Mouse (Mus musculus) T-helper 1 cell (primary cell): ENCODE results near the gene Zfp580.

Experiments
- in situ Hi-C: fragments of 300-600 bp; cut with MboI, MseI; formaldehyde crosslinking; loops from one replicate; pipeline ENCODE4 v1.15.1; 2025; ENCODE audit warnings: high pct_unique_total_duplicates

The Zfp580 gene

GRCm38 (mm10) chr7:5062360-5063001, 11.1 kb downstream of the Zfp580 start:
- in situ Hi-C loops = loop anchor here (10.0 to 25.0 kb wide), 2 partner anchors 918 to 1425 kb away; partner anchors contain the start of genes Cnot3, Prpf31 and Tfpt

- in situ Hi-C loops = loop anchor here (10.0 to 25.0 kb wide), 2 partner anchors 920 to 1428 kb away; partner anchors contain the start of genes Cnot3, Prpf31 and Tfpt
Observed at GRCm38 (mm10) chr7:5064886-5065285, 13.5 kb downstream of the Zfp580 start.

- in situ Hi-C loops = loop anchor here (25.0 kb wide), 1 partner anchor 1436 kb away; the partner anchor contains the start of genes Cnot3, Prpf31 and Tfpt
Observed at GRCm38 (mm10) chr7:5073586-5073985, 22.2 kb downstream of the Zfp580 start.

- in situ Hi-C loops = loop anchor here (25.0 kb wide), 3 partner anchors 1087 to 1438 kb away; partner anchors contain the start of genes Cnot3, Prpf31, Smim17 and Tfpt
Observed at GRCm38 (mm10) chr7:5074984-5075383, 23.6 kb downstream of the Zfp580 start.

GRCm38 (mm10) chr7:5076931-5077330, 25.6 kb downstream of the Zfp580 start:
- in situ Hi-C loops = loop anchor here (25.0 kb wide), 2 partner anchors 1085 to 1310 kb away; partner anchors contain the start of genes Smim17, Zfp28, Zfp444 and Zfp787

GRCm38 (mm10) chr7:5079365-5080009, 28.1 kb downstream of the Zfp580 start:
- in situ Hi-C loops = loop anchor here (25.0 kb wide), 2 partner anchors 1083 to 1308 kb away; partner anchors contain the start of genes Smim17, Zfp28, Zfp444 and Zfp787

- in situ Hi-C loops = loop anchor here (25.0 kb wide), 2 partner anchors 1082 to 1307 kb away; partner anchors contain the start of genes Smim17, Zfp28, Zfp444 and Zfp787
Observed at GRCm38 (mm10) chr7:5080010-5080751, 28.8 kb downstream of the Zfp580 start, which contains the start of gene Epn1. TSS of gene Epn1 (plus strand) at chr7:5080235.

GRCm38 (mm10) chr7:5080815-5081214, 29.5 kb downstream of the Zfp580 start:
- in situ Hi-C loops = loop anchor here (25.0 kb wide), 2 partner anchors 1081 to 1306 kb away; partner anchors contain the start of genes Smim17, Zfp28, Zfp444 and Zfp787

- in situ Hi-C loops = loop anchor here (25.0 kb wide), 2 partner anchors 1081 to 1306 kb away; partner anchors contain the start of genes Smim17, Zfp28, Zfp444 and Zfp787
Observed at GRCm38 (mm10) chr7:5081241-5081640, 29.9 kb downstream of the Zfp580 start.

GRCm38 (mm10) chr7:5081939-5082338, 30.6 kb downstream of the Zfp580 start:
- in situ Hi-C loops = loop anchor here (25.0 kb wide), 2 partner anchors 1080 to 1305 kb away; partner anchors contain the start of genes Smim17, Zfp28, Zfp444 and Zfp787

GRCm38 (mm10) chr7:5083325-5084105, 32.2 kb downstream of the Zfp580 start:
- in situ Hi-C loops = loop anchor here (25.0 kb wide), 2 partner anchors 1079 to 1304 kb away; partner anchors contain the start of genes Smim17, Zfp28, Zfp444 and Zfp787

GRCm38 (mm10) chr7:5085512-5085911, 34.2 kb downstream of the Zfp580 start:
- in situ Hi-C loops = loop anchor here (25.0 kb wide), 2 partner anchors 1077 to 1302 kb away; partner anchors contain the start of genes Smim17, Zfp28, Zfp444 and Zfp787

GRCm38 (mm10) chr7:5086921-5087440, 35.6 kb downstream of the Zfp580 start:
- in situ Hi-C loops = loop anchor here (25.0 kb wide), 2 partner anchors 1075 to 1300 kb away; partner anchors contain the start of genes Smim17, Zfp28, Zfp444 and Zfp787

- in situ Hi-C loops = loop anchor here (25.0 kb wide), 2 partner anchors 1074 to 1299 kb away; partner anchors contain the start of genes Smim17, Zfp28, Zfp444 and Zfp787
Observed at GRCm38 (mm10) chr7:5087886-5088285, 36.5 kb downstream of the Zfp580 start.

- in situ Hi-C loops = loop anchor here (25.0 kb wide), 2 partner anchors 1072 to 1297 kb away; partner anchors contain the start of genes Smim17, Zfp28, Zfp444 and Zfp787
Observed at GRCm38 (mm10) chr7:5089853-5090252, 38.5 kb downstream of the Zfp580 start.

GRCm38 (mm10) chr7:5091008-5091728, 39.8 kb downstream of the Zfp580 start:
- in situ Hi-C loops = loop anchor here (25.0 kb wide), 2 partner anchors 1071 to 1296 kb away; partner anchors contain the start of genes Smim17, Zfp28, Zfp444 and Zfp787

GRCm38 (mm10) chr7:5092381-5092780, 41.0 kb downstream of the Zfp580 start:
- in situ Hi-C loops = loop anchor here (25.0 kb wide), 2 partner anchors 1070 to 1295 kb away; partner anchors contain the start of genes Smim17, Zfp28, Zfp444 and Zfp787

- in situ Hi-C loops = loop anchor here (25.0 kb wide), 2 partner anchors 1069 to 1294 kb away; partner anchors contain the start of genes Smim17, Zfp28, Zfp444 and Zfp787
Observed at GRCm38 (mm10) chr7:5092831-5093510, 41.6 kb downstream of the Zfp580 start.
